Mouse (Mus musculus) heart, embryonic 16.5 days (tissue): ENCODE results near the gene Rnd2. TPM values are rescaled to one million over a fixed set of nuclear protein-coding genes. Genes with fewer than 3 reads are reported as not detected.
A peak's percentile ranks its signal among the peaks of the same experiment; 100 is the strongest.
"Not testable (repeated sequence)": the region's sequence is repeated elsewhere in the genome, so short reads cannot be mapped to it uniquely, and the experiment has no call there.

ENCODE experiments used
- ATAC-seq: fragments of 200-750 bp; cut with Nextera tagmentation; replicated peaks from 2 replicates; pipeline ENCODE4 v1.8.0; 2017; ENCODE audit warnings: moderate number of reproducible peaks; ENCODE audit not compliant: insufficient read depth, low FRiP score; ENCODE audit errors: extremely low read depth
- H3K27ac ChIP-seq: fragments of 300-500 bp; sonication (generic); 2 replicates; pipeline ENCODE4 v1.5.1; 2014; ENCODE audit warnings: mild to moderate bottlenecking, low read length, control low read depth, moderate library complexity
- H3K27me3 ChIP-seq: fragments of 300-500 bp; sonication (generic); 2 replicates; pipeline ENCODE4 v1.6.1; 2014; ENCODE audit warnings: low read length, mixed read lengths; ENCODE audit not compliant: control insufficient read depth, insufficient read depth
- H3K36me3 ChIP-seq: fragments of 300-500 bp; sonication (generic); 2 replicates; pipeline ENCODE4 v1.6.1; 2014; ENCODE audit not compliant: control insufficient read depth, insufficient read depth
- H3K4me1 ChIP-seq: fragments of 300-500 bp; sonication (generic); 2 replicates; pipeline ENCODE4 v1.6.1; 2014; ENCODE audit warnings: low read length, mixed read lengths; ENCODE audit not compliant: control insufficient read depth, insufficient read depth
- H3K4me2 ChIP-seq: fragments of 300-500 bp; sonication (generic); 2 replicates; pipeline ENCODE4 v1.6.1; 2014; ENCODE audit warnings: low read depth, mild to moderate bottlenecking, control low read depth, low read length
- H3K4me3 ChIP-seq: fragments of 300-500 bp; sonication (generic); 2 replicates; pipeline ENCODE4 v1.5.1; 2014; ENCODE audit warnings: mild to moderate bottlenecking, control low read depth, low read length
- H3K9ac ChIP-seq: fragments of 300-500 bp; sonication (generic); 2 replicates; pipeline ENCODE4 v1.6.1; 2014; ENCODE audit warnings: low read length, control low read depth
- H3K9me3 ChIP-seq: fragments of 300-500 bp; sonication (generic); replicated peaks from 2 replicates; pipeline ENCODE4 v1.6.1; 2016; ENCODE audit warnings: low read length; ENCODE audit not compliant: control insufficient read depth
- WGBS: fragments of 180-500 bp; shearing (Covaris S2); extraction: QIAGEN DNeasy Blood & Tissue Kit; methylation state at CpG from one replicate; pipeline ENCODE4 v1.1.7; 2014; 5-methylcytosine and 5-hydroxymethylcytosine counted together
- polyA plus RNA-seq: library from polyadenylated mRNA; unstranded; fragments of >200 nt; fragmentation: Nextera tagmentation; extraction: Ambion mirVana; gene quantifications from 2 replicates; pipeline ENCODE4 v1.2.1, GENCODE M21; 2015

Rnd2 gene
- polyA plus RNA-seq, 1 experiment from 2014 or later, result 7.9 TPM

DNA sequence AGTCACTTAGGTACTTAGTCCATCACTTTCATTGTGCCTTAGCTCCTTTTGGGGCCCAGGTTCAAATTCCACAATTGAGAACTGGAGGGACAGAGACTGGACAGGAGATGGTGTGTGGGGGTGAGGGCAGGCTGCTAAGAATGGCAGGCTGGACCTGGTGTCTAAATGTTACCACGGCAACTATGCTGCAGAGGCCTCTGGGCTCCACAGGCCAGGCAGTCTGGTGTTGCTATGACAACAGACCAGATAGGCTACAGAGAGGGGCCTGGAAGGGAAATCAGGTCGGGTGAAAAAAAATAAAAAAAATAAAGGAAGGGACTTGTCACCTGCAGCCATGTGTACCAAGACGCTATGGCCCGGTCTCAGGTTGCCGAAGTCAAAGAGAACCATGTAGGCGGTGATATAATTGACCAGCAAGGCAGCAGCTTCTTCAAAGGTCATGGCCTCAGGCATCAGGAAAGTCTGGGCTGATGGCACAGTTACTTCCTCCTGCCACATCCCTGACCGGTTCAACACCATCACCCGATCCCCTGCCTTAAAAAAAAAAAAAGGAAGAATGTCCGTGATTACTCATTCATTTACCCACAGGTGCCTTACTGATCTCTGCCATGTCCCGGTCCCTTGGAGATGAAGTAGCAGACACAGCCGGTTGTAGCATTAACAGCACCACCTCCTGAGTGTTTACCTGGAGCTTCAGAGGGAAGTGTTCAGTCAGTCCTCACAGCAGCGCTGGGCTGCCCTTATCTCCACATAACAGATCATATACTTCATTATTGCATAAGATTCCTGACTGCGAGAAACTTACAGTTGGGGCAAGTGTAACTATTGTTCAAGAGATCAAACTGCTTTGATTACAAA, 2.0 kb upstream of the Rnd2 start:
- Histone ChIP-seq H3K4me1 (peaks cover 25% of the 10 kb centered on the region), H3K36me3 (peaks cover 17% of the 10 kb centered on the region), H3K27me3 (no peaks in the 10 kb centered on the region), H3K9ac (no peak overlapping the region), H3K4me3 (no peak overlapping the region), H3K9me3 (no peaks in the 10 kb centered on the region), H3K27ac (no peak overlapping the region), H3K4me2 (no peak overlapping the region)
- no peak for ATAC-seq
- WGBS, result 42% methylated on average over 13 of the region's 13 CpGs

- Histone ChIP-seq H3K4me2 (peak overlapping the region; percentile 93), H3K9ac (peak overlapping the region; percentile 87), H3K36me3 (peaks cover 11% of the 10 kb centered on the region), H3K9me3 (no peaks in the 10 kb centered on the region), H3K4me1 (peaks cover 30% of the 10 kb centered on the region), H3K27me3 (no peaks in the 10 kb centered on the region), H3K27ac (peak overlapping the region; percentile 88), H3K4me3 (peak overlapping the region; percentile 88)
- peak; percentile 33; the same call in 1 of the 2 replicates for ATAC-seq
- under 1% methylated on average over 51 of the region's 51 CpGs for WGBS
Measured at GRCm38 (mm10) chr11:101465101-101465868, 486 bp downstream of the Rnd2 start.

DNA sequence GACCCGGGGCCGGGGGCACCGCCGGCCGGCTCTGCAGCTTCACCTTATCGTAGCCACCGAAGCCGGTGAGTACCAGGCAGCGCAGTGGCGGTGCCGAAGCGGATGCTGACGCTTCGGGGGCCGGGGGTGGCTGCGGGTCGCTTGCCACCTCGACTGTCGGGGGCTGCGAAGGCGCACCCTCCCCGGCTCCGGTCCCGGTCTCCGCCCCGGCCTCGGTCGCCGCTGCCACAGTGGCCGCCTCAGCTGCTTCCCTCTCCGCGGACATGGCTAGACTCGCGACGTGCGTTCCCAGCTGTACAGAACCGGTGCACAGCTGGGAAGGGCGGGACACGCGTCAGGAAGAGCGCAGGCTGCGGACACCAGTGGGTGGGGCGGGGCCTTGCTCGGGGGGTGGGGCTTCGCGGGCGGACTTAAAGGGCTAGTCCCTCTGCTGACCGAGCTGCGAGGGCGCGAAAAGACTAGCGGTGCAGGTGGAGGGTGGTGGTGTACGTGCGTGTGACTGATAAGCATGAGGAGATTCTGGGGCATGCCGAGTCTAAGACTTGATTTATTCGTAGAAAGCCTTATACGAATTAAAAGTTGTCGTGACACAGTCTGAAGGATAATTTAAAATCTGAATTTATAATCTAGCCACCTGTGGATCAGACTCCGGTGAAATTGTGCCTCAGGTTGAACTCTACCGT, 1.2 kb downstream of the Rnd2 start, which contains the start of gene Vat1:
Vat1 (minus strand) TSS at position 362 of the 683 bp plus-strand sequence.
- H3K4me1 ChIP-seq, result peaks cover 30% of the 10 kb centered on the region
- WGBS, result 2% methylated on average over 57 of the region's 60 CpGs

DNA sequence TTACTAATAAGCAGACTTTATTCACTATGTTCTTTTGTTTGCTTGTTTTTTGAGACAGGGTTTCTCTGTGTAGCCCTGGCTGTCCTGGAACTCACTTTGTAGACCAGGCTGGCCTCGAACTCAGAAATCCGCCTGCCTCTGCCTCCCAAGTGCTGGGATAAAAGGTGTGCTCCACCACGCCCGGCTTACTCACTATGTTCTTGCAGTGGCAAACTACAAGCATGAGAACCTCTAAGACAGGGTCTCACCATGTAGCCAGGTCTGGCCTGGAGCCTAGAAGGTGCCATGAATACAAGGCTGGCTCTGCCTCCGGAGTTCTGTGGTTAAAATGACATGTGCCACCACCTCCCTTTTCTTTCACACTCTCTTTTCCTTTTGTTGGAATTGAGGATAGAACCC, 1.8 kb downstream of the Rnd2 start:
- H3K9me3 ChIP-seq, H3K27ac ChIP-seq, ATAC-seq, H3K27me3 ChIP-seq, H3K36me3 ChIP-seq: not testable (repeated sequence)
- 51% methylated on average over 5 of the region's 5 CpGs for WGBS
- Histone ChIP-seq H3K4me2 (peak overlapping the region; percentile 93), H3K4me1 (peaks cover 30% of the 10 kb centered on the region), H3K9ac (peak overlapping the region; percentile 87), H3K4me3 (peak overlapping the region; percentile 88)

More for the DNA sequence above, 1.2 kb downstream of the Rnd2 start, which contains the start of gene Vat1:
- H3K4me3 ChIP-seq, result peak within 1 kb of the TSS; percentile 88
- no peaks in the 10 kb centered on the region for H3K9me3 ChIP-seq
- no peaks in the 10 kb centered on the region for H3K27me3 ChIP-seq
- H3K36me3 ChIP-seq, result peaks cover 10% of the 10 kb centered on the region; the same call in 1 of the 2 replicates
- peak within 1 kb of the TSS; percentile 87 for H3K9ac ChIP-seq
- peak within 1 kb of the TSS; percentile 88 for H3K27ac ChIP-seq
- peak; percentile 74 for ATAC-seq
- H3K4me2 ChIP-seq, result peak within 1 kb of the TSS; percentile 93

- peak overlapping the region; percentile 82 for H3K4me3 ChIP-seq
- ATAC-seq, result peak; percentile 81
- peak overlapping the region; percentile 93 for H3K4me2 ChIP-seq
- H3K9me3 ChIP-seq, result no peaks in the 10 kb centered on the region
- 1% methylated on average over 49 of the region's 54 CpGs for WGBS
- H3K27ac ChIP-seq, result 0 out of 2 replicates have a peak overlapping the region, but pooled peaks have one; percentile 28
- peaks cover 30% of the 10 kb centered on the region for H3K4me1 ChIP-seq
- peaks cover under 1% of the 10 kb centered on the region; the same call in 1 of the 2 replicates for H3K36me3 ChIP-seq
- H3K9ac ChIP-seq, result peak overlapping the region; percentile 81
- no peaks in the 10 kb centered on the region for H3K27me3 ChIP-seq
Measured at GRCm38 (mm10) chr11:101467477-101468262, 2.9 kb downstream of the Rnd2 start.

DNA sequence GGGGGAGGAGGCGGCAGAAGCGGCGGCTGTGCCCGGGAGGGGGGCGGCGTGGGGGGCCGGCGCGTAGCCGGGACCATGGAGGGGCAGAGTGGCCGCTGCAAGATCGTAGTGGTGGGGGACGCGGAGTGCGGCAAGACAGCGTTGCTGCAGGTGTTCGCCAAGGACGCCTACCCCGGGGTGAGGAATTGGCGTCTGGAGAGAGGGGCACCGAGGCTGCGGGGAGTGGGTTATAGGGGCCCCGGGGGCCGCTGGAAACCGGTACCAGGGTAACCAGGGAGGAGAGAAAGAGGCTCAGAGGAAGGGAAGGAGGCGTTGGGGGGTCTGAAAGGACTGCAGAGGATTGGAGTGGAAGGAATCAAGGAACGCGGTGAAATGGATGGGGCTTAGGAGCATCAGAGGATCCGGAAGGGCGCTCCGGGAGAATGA, 3.5 kb downstream of the Rnd2 start:
- H3K4me1 ChIP-seq, result peaks cover 30% of the 10 kb centered on the region

GRCm38 (mm10) chr11:101468731-101469130, 3.9 kb downstream of the Rnd2 start:
- Histone ChIP-seq H3K9me3 (no peaks in the 10 kb centered on the region), H3K27ac (no peak overlapping the region), H3K9ac (peak overlapping the region; percentile 81), H3K27me3 (no peaks in the 10 kb centered on the region), H3K4me1 (peaks cover 27% of the 10 kb centered on the region), H3K36me3 (no peaks in the 10 kb centered on the region), H3K4me3 (peak overlapping the region; percentile 82), H3K4me2 (peak overlapping the region; percentile 93)
- WGBS, result 4% methylated on average over 13 of the region's 13 CpGs
- ATAC-seq, result no peak

More for the DNA sequence above, 3.5 kb downstream of the Rnd2 start:
- Histone ChIP-seq H3K4me3 (peak overlapping the region; percentile 82), H3K27ac (0 out of 2 replicates have a peak overlapping the region, but pooled peaks have one; percentile 28), H3K4me2 (peak overlapping the region; percentile 93), H3K9ac (peak overlapping the region; percentile 81), H3K9me3 (no peaks in the 10 kb centered on the region), H3K27me3 (no peaks in the 10 kb centered on the region), H3K36me3 (no peaks in the 10 kb centered on the region)
- ATAC-seq, result 0 out of 2 replicates have a peak, but pooled peaks have one; percentile 0
- WGBS, result under 1% methylated on average over 25 of the region's 31 CpGs

DNA sequence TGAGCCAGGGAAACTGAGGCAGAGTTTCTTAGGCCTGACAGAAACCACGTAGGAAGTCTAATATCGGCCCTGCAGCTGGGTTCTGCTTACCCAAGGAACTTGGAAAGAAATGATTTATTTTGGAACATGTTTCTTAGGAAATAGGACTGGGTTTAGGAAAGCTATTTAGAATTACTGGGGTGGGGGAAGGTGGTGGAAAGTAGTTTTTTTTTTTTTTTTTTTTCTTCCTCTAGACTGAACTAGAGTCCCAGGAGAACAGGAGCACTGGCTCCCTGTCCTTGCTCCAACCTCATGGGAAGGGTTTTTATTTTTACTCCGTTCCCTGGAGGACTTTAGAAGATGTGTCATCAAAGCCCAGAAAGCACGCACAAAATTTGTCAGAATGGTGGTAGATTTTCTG, 4.4 kb downstream of the Rnd2 start:
- Histone ChIP-seq H3K4me3 (peak overlapping the region; percentile 82; the same call in 1 of the 2 replicates), H3K27me3 (no peaks in the 10 kb centered on the region), H3K4me1 (peaks cover 23% of the 10 kb centered on the region), H3K9me3 (no peaks in the 10 kb centered on the region), H3K27ac (no peak overlapping the region), H3K9ac (no peak overlapping the region; the same call in 1 of the 2 replicates), H3K4me2 (peak overlapping the region; percentile 93), H3K36me3 (no peaks in the 10 kb centered on the region)
- ATAC-seq, result no peak
- WGBS, result 63% methylated on average over 4 of the region's 4 CpGs
